Mouse (Mus musculus): ENCODE data around the gene Alppl2.

DNA sequence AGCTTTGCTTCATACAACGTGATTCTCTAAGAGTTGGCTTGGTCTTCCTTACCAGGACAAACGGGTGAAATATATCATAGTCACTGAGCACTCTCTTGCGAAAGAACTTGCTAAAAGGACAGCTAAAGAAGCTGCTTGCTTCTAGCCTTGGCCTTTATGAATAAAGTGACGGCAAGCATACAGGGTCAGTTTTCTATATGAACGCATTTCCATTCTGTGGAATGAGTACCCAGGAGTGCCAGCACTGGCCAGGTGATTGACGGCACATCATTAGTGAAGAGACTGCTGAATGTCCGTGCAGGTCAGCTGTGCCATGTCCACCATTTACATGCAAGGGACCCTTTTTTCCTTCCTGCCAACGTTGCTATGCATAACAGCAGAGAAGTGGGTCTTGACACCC is 16.8 kb upstream of the Alppl2 start:
- TF ChIP-seq CTCF (IDR thresholded peaks at IDR 0.05; ENCODE audit: insufficient read depth, low read depth, low read length) (no peak), POLR2A (IDR thresholded peaks at IDR 0.05; ENCODE audit: insufficient read depth, low read depth, low read length) (no peak)
